Mouse (Mus musculus) kidney, postnatal 0 days (tissue): ENCODE measurements at regions not wholly inside any gene's neighbourhood (a gene's known extent, or its start where the extent isn't known, plus 50 kb on each side); places are given as distances from the start of the nearest gene placed in this dataset.

ENCODE experiments used
- ATAC-seq: fragments of 200-750 bp; cut with Nextera tagmentation; replicated peaks from 2 replicates; pipeline ENCODE4 v1.8.0; 2017; ENCODE audit warnings: low read depth, moderate number of reproducible peaks, moderate TSS enrichment, moderate library complexity; ENCODE audit not compliant: low FRiP score
- DNase-seq: peaks from one replicate; pipeline ENCODE4 v3.0.0-alpha.2; 2016; ENCODE audit warnings: low spot score
- H3K27ac ChIP-seq: fragments of 300-500 bp; sonication (generic); 2 replicates; pipeline ENCODE4 v1.5.1; 2014; ENCODE audit warnings: mild to moderate bottlenecking
- H3K27me3 ChIP-seq: fragments of 300-500 bp; sonication (generic); 2 replicates; pipeline ENCODE4 v1.6.1; 2014; ENCODE audit warnings: low read length, mixed read lengths; ENCODE audit not compliant: insufficient read depth
- H3K36me3 ChIP-seq: fragments of 300-500 bp; sonication (generic); 2 replicates; pipeline ENCODE4 v1.6.1; 2014; ENCODE audit warnings: low read length, mixed read lengths; ENCODE audit not compliant: insufficient read depth
- H3K4me1 ChIP-seq: fragments of 300-500 bp; sonication (generic); replicated peaks from 2 replicates; pipeline ENCODE4 v1.6.1; 2014; ENCODE audit warnings: antibody characterized with exemption, low read length, mixed read lengths; ENCODE audit not compliant: insufficient read depth
- H3K4me2 ChIP-seq: fragments of 300-500 bp; sonication (generic); 2 replicates; pipeline ENCODE4 v1.6.1; 2014; ENCODE audit warnings: mild to moderate bottlenecking, low read length, moderate library complexity, mixed read lengths
- H3K4me3 ChIP-seq: fragments of 300-500 bp; sonication (generic); replicated peaks from 2 replicates; pipeline ENCODE4 v1.5.1; 2014; ENCODE audit warnings: low read depth, low read length
- H3K9ac ChIP-seq: fragments of 300-500 bp; sonication (generic); 2 replicates; pipeline ENCODE4 v1.6.1; 2014; ENCODE audit warnings: low read depth, low read length
- H3K9me3 ChIP-seq: fragments of 300-500 bp; sonication (generic); replicated peaks from 2 replicates; pipeline ENCODE4 v1.6.1; 2016; ENCODE audit warnings: low read length, inconsistent platforms, mixed read lengths
- CTCF ChIP-seq: IDR thresholded peaks from 2 replicates; pipeline ENCODE4 v1.5.1; 2016; ENCODE audit warnings: antibody characterized with exemption, low read depth, mild to moderate bottlenecking, moderate library complexity
- WGBS: fragments of 180-500 bp; shearing (Covaris S2); extraction: QIAGEN DNeasy Blood & Tissue Kit; methylation state at CpG from one replicate; pipeline ENCODE4 v1.1.7; 2014; 5-methylcytosine and 5-hydroxymethylcytosine counted together

DNA sequence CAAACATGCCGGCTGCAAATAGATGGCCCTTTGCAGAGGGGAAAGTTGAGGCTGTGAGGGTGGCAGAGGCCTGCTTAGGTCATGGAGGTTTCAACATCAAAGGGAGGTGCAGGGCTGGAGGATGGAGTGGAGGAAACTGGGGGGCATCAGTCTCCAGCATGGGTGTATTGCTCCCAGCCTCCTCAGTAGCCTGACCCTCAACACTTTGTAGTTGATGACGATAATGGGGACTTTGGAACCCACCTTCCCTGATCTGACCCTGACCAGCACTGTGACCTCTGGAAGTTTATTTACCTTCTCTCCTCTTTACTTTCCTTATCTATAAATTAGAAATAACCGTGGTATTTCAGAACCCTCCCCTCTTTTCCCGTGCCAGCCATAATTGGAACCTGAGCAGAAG lies 56.2 kb downstream of the Gm26897 start:
- DNase-seq (no peak), ATAC-seq (no peak)
- H3K9ac ChIP-seq = no peak overlapping the region
- no peaks in the 10 kb centered on the region for H3K27me3 ChIP-seq
- no peak overlapping the region for H3K4me2 ChIP-seq
- H3K4me1 ChIP-seq = peaks cover 14% of the 10 kb centered on the region
- TF ChIP-seq CTCF = no peak
- no peak overlapping the region for H3K27ac ChIP-seq
- 37% methylated on average over 4 of the region's 4 CpGs for WGBS
- no peaks in the 10 kb centered on the region for H3K36me3 ChIP-seq
- no peak overlapping the region for H3K4me3 ChIP-seq
- no peaks in the 10 kb centered on the region for H3K9me3 ChIP-seq

DNA sequence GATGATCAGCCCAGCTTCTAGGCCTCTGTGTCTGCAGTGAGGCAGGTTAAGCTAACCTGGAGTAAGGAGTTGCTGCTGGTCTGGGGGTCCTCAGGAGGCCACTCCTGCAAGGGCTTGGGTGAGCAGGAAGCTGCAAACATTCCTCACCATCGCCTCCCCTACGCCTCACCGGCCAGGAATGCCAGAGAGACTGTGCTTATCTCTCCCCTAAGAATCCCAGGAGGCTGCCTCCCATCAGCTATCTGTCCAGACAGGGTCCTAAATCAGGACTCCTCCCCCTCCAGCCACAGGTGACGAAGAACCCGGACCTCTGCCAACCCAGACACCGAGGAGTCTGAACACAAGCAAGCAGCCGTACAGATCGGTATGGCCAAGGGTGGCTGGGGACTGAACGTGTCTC lies 56.8 kb downstream of the Gm26897 start:
- H3K36me3 ChIP-seq = no peaks in the 10 kb centered on the region
- no peak for TF ChIP-seq CTCF
- H3K9me3 ChIP-seq = no peaks in the 10 kb centered on the region
- H3K27me3 ChIP-seq = no peaks in the 10 kb centered on the region
- H3K4me3 ChIP-seq = no peak overlapping the region
- peaks cover 14% of the 10 kb centered on the region for H3K4me1 ChIP-seq
- H3K27ac ChIP-seq = no peak overlapping the region
- ATAC-seq (no peak; the same call in 1 of the 2 replicates), DNase-seq (peak; percentile 59)
- no peak overlapping the region for H3K4me2 ChIP-seq
- WGBS = 25% methylated on average over 9 of the region's 9 CpGs
- H3K9ac ChIP-seq = no peak overlapping the region

DNA sequence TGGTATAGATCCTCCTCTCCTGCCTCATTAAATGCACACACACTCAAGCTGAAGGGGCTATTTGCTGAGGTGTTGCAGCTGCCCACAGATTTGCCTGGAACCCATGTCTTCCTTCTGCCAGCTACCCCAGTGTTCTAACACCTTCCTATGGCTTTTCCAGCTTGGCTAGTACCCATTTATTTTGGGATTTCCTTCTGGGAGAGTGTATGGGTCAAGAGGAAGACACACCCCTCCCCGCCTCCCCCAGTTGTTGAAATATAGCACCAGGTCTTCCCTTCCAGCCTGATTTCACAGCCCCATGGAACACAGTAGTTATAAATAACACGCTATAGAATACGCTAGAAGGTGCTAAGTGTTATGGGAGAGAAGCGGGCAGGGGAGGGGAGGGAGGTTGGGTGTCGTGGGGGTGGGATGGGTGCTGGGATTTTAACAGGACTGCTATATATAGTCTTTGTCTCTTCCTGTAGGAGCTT lies 57.4 kb downstream of the Gm26897 start:
- Histone ChIP-seq H3K27ac (no peak overlapping the region), H3K4me1 (peaks cover 14% of the 10 kb centered on the region)

DNA sequence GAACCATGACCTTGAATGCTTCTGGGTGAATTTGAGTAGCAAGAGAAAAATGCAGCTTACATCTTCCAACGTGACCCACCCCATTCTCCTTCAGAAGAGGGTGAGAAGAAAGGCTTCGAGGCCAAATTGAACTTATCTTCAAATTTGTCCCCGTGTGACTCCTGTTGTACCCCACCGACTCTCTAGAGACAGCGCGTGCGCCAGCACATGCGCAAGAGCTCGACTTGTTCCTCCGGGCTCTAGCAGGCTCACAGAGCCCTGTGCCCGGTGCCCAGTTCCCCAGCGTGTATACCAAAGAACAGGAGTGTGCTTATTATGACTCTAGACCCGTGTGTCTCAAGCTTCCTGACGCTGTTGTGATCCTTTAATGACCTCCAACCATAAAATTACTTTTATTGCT lies 59.0 kb downstream of the Gm26897 start:
- H3K4me2 ChIP-seq = no peak overlapping the region
- DNase-seq (no peak), ATAC-seq (no peak)
- H3K9ac ChIP-seq = no peak overlapping the region
- TF ChIP-seq CTCF = no peak
- no peaks in the 10 kb centered on the region for H3K36me3 ChIP-seq
- peaks cover 14% of the 10 kb centered on the region for H3K4me1 ChIP-seq
- H3K4me3 ChIP-seq = no peak overlapping the region
- no peaks in the 10 kb centered on the region for H3K27me3 ChIP-seq
- no peaks in the 10 kb centered on the region for H3K9me3 ChIP-seq
- no peak overlapping the region for H3K27ac ChIP-seq
- 79% methylated on average over 14 of the region's 14 CpGs for WGBS

More for the DNA sequence above, 57.4 kb downstream of the Gm26897 start:
- no peak overlapping the region for H3K9ac ChIP-seq
- 26% methylated on average over 5 of the region's 5 CpGs for WGBS
- no peak overlapping the region for H3K4me3 ChIP-seq
- no peaks in the 10 kb centered on the region for H3K27me3 ChIP-seq
- TF ChIP-seq CTCF = no peak
- H3K36me3 ChIP-seq = no peaks in the 10 kb centered on the region
- no peaks in the 10 kb centered on the region for H3K9me3 ChIP-seq
- H3K4me2 ChIP-seq = no peak overlapping the region
- ATAC-seq = no peak
- no peak for DNase-seq

DNA sequence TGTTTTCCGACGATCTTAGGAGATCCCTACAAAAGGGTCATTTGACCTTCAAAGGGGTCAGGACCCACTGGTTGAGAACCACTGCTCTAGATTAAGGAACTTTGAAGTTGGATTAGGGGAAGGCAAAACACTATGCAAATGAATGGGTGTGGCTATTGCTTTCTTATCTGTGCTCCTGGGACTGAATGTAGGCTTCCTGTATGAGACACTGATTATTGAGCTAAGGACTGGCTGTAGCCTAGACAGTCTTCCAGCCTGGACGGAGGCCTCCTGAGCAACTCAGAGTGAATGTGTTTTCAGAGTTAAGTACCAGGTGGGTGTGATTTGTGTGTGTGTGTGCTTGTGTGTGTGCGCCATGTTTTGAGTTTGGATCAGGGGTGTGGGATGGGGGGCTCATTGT lies 59.5 kb downstream of the Gm26897 start:
- H3K4me2 ChIP-seq = no peak overlapping the region
- DNase-seq (no peak), ATAC-seq (no peak)
- H3K36me3 ChIP-seq = no peaks in the 10 kb centered on the region
- no peaks in the 10 kb centered on the region for H3K9me3 ChIP-seq
- H3K27ac ChIP-seq = no peak overlapping the region
- H3K4me3 ChIP-seq = no peak overlapping the region
- WGBS = 69% methylated on average over 4 of the region's 4 CpGs
- no peak for TF ChIP-seq CTCF
- no peak overlapping the region for H3K9ac ChIP-seq
- H3K27me3 ChIP-seq = no peaks in the 10 kb centered on the region
- peaks cover 14% of the 10 kb centered on the region for H3K4me1 ChIP-seq

DNA sequence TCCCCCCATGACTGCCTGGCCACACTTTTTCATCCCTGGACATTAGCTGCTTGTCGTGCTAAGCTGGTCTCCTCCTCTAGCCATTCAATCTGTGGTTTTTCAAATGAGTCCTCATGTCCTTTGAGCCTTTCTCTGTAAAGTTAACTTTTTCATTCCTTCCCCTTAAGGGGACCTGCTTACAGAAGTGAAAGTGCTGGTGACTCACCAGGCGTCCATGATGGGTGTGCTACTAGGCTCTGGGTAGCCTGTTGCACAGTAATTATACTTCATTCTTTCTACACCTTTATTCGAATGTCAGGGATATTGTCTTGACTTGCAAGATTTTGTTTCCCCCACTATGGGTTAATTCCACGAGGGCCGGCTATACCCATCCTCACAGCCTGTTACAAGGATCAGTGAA lies 63.2 kb downstream of the Gm26897 start:
- no peaks in the 10 kb centered on the region for H3K36me3 ChIP-seq
- H3K4me2 ChIP-seq = no peak overlapping the region
- DNase-seq (no peak), ATAC-seq (no peak)
- H3K4me1 ChIP-seq = peaks cover 10% of the 10 kb centered on the region
- H3K9me3 ChIP-seq = no peaks in the 10 kb centered on the region
- no peak overlapping the region for H3K9ac ChIP-seq
- H3K4me3 ChIP-seq = no peak overlapping the region
- no peak overlapping the region for H3K27ac ChIP-seq
- WGBS = 44% methylated on average over 5 of the region's 5 CpGs
- TF ChIP-seq CTCF = no peak
- H3K27me3 ChIP-seq = no peaks in the 10 kb centered on the region

DNA sequence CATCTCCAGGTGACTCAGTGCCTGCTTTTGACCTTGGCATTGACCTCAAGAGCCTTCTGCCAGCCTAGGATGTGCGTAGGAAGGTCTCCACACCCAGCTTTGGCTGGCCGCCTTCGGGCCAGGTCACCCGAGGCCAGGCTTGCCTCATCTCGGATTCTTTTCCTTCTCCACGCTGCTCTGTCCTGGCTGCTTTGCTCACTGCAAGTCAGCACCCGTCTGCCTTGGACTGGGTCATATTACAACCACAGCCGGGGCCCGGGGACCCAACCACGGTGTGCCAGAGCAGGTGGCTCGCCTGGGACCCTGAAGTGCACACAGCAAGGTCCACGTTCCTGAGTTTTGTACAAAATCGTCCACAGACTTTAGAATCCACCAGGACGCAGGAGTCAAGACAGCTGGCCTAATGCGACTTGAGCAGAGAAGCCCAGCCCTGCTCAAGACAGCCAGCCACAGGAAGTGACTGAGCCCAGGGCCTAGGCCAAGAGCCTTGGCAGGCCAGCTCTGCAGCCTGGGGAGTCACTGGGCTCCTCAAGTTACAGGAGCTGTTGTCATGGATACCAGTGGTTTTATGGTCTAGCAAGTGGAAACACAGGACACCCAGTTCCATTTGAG lies 66.1 kb downstream of the Gm26897 start:
- no peak for TF ChIP-seq CTCF
- Histone ChIP-seq H3K4me2 (no peak overlapping the region), H3K27ac (peak overlapping the region; percentile 81), H3K4me3 (no peak overlapping the region), H3K27me3 (no peaks in the 10 kb centered on the region), H3K9me3 (no peaks in the 10 kb centered on the region), H3K9ac (peak overlapping the region; percentile 35; the same call in 1 of the 2 replicates), H3K36me3 (no peaks in the 10 kb centered on the region), H3K4me1 (peaks cover 10% of the 10 kb centered on the region)
- DNase-seq (peak; percentile 94), ATAC-seq (peak; percentile 89)
- WGBS = 7% methylated on average over 15 of the region's 15 CpGs
